Mouse (Mus musculus) kidney, adult 10 weeks (tissue): Measurements from ENCODE around the gene Gm21852. TPM values are rescaled to one million over a fixed set of nuclear protein-coding genes. Genes with fewer than 3 reads are reported as not detected.

ENCODE experiments used
- polyA plus RNA-seq: library from polyadenylated mRNA; stranded (reverse); fragments of 350-450 nt; fragmentation: Illumina TruSeq; extraction: RNeasy Lipid Tissue Mini Kit (QIAGEN cat#74804); gene quantifications from one replicate; pipeline ENCODE4 v1.2.3, GENCODE M21; 2014; ENCODE audit warnings: low read depth, low replicate concordance

The Gm21852 gene
- not detected for polyA plus RNA-seq

GRCm38 (mm10) chrY:40651896-40652295 lies at the start of gene Gm21852:
Gene Gm21852, minus strand, starts transcription at chrY:40651996.

Other genes starting within 250 kb of the Gm21852 start
- gene Gm21797, start 123.8 kb upstream of the Gm21852 start, polyA plus RNA-seq = not detected
- not detected for gene Gm20795, start 152.9 kb upstream of the Gm21852 start, polyA plus RNA-seq